Mouse (Mus musculus) neural tube, embryonic 11.5 days (tissue): ENCODE measurements around the gene Arhgef1. TPM values are rescaled to one million over a fixed set of nuclear protein-coding genes. Genes with fewer than 3 reads are reported as not detected.

Experiments
- microRNA-seq: library from miRNA; unstranded; fragments of <30 nt; microRNA quantifications from one replicate; pipeline ENCODE4, GENCODE M21; 2016
- polyA plus RNA-seq: library from polyadenylated mRNA; unstranded; fragments of >200 nt; fragmentation: Nextera tagmentation; extraction: Ambion mirVana; gene quantifications from 2 replicates; pipeline ENCODE4 v1.2.1, GENCODE M21; 2014

Gene Arhgef1
- polyA plus RNA-seq, 1 experiment from 2014 or later: 52.3 TPM

Small RNAs within 50 kb of the gene (microRNA-seq; reads per million reads assigned to microRNA genes)
- gene Mir7046: not detected

Other genes with a start within 250 kb of the Arhgef1 start
- gene Tex101, start 226.2 kb upstream of the Arhgef1 start, polyA plus RNA-seq: not detected in 2 replicates
- not detected in 2 replicates for gene BC049730, start 193.7 kb upstream of the Arhgef1 start, polyA plus RNA-seq
- not detected in 2 replicates for gene Gm4763, start 176.0 kb upstream of the Arhgef1 start, polyA plus RNA-seq
- not detected in 2 replicates for gene Cd177, start 142.6 kb upstream of the Arhgef1 start, polyA plus RNA-seq
- not detected in 2 replicates for gene Ceacam10, start 125.7 kb upstream of the Arhgef1 start, polyA plus RNA-seq
- 21.0 and 23.9 TPM in 2 replicates for gene Gm9844, start 40.7 kb upstream of the Arhgef1 start, polyA plus RNA-seq
- not detected in 2 replicates for gene Lypd4, start 33.0 kb upstream of the Arhgef1 start, polyA plus RNA-seq
- gene Dmrtc2, start 32.9 kb upstream of the Arhgef1 start, polyA plus RNA-seq: not detected in 2 replicates
- gene Rps19, start 18.5 kb upstream of the Arhgef1 start, polyA plus RNA-seq: 1,782 and 1,828 TPM in 2 replicates
- 0.27 TPM in 1 of 2 replicates, not detected in the other for gene Cd79a, start 5.5 kb upstream of the Arhgef1 start, polyA plus RNA-seq
- gene Gm4881, start 41.6 kb downstream of the Arhgef1 start, polyA plus RNA-seq: 0.28 and 0.86 TPM in 2 replicates
- 111 and 118 TPM in 2 replicates for gene Rabac1, start 69.8 kb downstream of the Arhgef1 start, polyA plus RNA-seq
- 50.6 and 59.9 TPM in 2 replicates for gene Atp1a3, start 103.0 kb downstream of the Arhgef1 start, polyA plus RNA-seq
- 8.9 and 9.6 TPM in 2 replicates for gene Grik5, start 169.4 kb downstream of the Arhgef1 start, polyA plus RNA-seq
- gene Zfp574, start 169.7 kb downstream of the Arhgef1 start, polyA plus RNA-seq: 29.3 and 29.6 TPM in 2 replicates